Mouse (Mus musculus) heart, adult 2 months (tissue): ENCODE data around the gene Plk2.

Experiments used
- CTCF ChIP-seq: fragments of 200-600 bp; IDR thresholded peaks from 2 replicates; pipeline ENCODE4 v1.8.1; 2022; ENCODE audit warnings: antibody characterized with exemption, mild to moderate bottlenecking, moderate library complexity
- EP300 ChIP-seq: fragments of 200-500 bp; IDR thresholded peaks from 2 replicates; pipeline ENCODE4 v1.6.1; 2011; ENCODE audit warnings: low read depth, low read length, control low read depth; ENCODE audit not compliant: insufficient read depth
- POLR2A ChIP-seq: fragments of 200-500 bp; IDR thresholded peaks from 2 replicates; pipeline ENCODE4 v1.6.1; 2011; ENCODE audit warnings: mild to moderate bottlenecking, low read depth, low read length, control low read depth; ENCODE audit not compliant: insufficient read depth

DNA sequence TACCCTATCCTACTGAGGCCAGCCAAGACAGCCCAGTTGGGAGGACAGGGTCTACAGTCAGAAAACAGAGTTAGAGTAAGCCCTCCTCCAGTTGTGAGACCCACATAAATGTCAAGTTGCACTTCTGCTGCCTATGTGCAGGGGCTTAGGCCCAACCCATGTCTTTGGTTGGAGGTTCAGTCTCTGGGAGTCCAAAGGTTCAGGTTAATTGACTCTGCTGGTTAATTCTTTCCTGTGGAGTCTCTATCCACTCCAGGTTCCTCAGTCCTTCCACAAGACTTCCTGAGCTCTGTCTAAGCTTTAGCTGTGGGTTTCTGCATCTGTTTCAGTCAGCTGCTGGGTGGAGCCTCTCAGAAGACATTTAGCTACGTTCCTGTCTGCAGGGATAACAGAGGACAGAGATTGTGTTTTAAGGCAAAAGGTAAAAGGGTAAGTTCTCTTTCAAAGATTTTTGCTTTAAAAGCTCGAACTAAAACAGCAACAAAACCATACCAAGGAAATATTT is 37.3 kb downstream of the Plk2 start:
- TF ChIP-seq POLR2A (no peak), CTCF (no peak), EP300 (no peak)
